Mouse (Mus musculus) embryonic facial prominence, embryonic 12.5 days (tissue): ENCODE measurements around the gene Sestd1. TPM values are rescaled to one million over a fixed set of nuclear protein-coding genes. Genes with fewer than 3 reads are reported as not detected.

ENCODE experiments used
- ATAC-seq: fragments of 200-750 bp; cut with Nextera tagmentation; 2 replicates; pipeline ENCODE4 v1.8.0; 2017; ENCODE audit not compliant: insufficient number of reproducible peaks, insufficient read depth, low FRiP score, low TSS enrichment
- H3K27ac ChIP-seq: fragments of 300-500 bp; sonication (generic); 2 replicates; pipeline ENCODE4 v1.5.1; 2016; ENCODE audit warnings: mild to moderate bottlenecking
- H3K27me3 ChIP-seq: fragments of 300-500 bp; sonication (generic); 2 replicates; pipeline ENCODE4 v1.6.1; 2016; ENCODE audit warnings: mild to moderate bottlenecking, moderate library complexity
- H3K36me3 ChIP-seq: fragments of 300-500 bp; sonication (generic); 2 replicates; pipeline ENCODE4 v1.6.1; 2016; ENCODE audit warnings: mild to moderate bottlenecking
- H3K4me1 ChIP-seq: fragments of 300-500 bp; sonication (generic); 2 replicates; pipeline ENCODE4 v1.6.1; 2016
- H3K4me2 ChIP-seq: fragments of 300-500 bp; sonication (generic); replicated peaks from 2 replicates; pipeline ENCODE4 v1.6.1; 2016; ENCODE audit warnings: mild to moderate bottlenecking, moderate library complexity
- H3K4me3 ChIP-seq: fragments of 300-500 bp; sonication (generic); 2 replicates; pipeline ENCODE4 v1.5.1; 2016; ENCODE audit warnings: mild to moderate bottlenecking
- H3K9ac ChIP-seq: fragments of 300-500 bp; sonication (generic); 2 replicates; pipeline ENCODE4 v1.6.1; 2016; ENCODE audit warnings: mild to moderate bottlenecking, moderate library complexity
- H3K9me3 ChIP-seq: fragments of 300-500 bp; sonication (generic); 2 replicates; pipeline ENCODE4 v1.6.1; 2016; ENCODE audit warnings: mild to moderate bottlenecking, moderate library complexity
- WGBS: fragments of 180-500 bp; shearing (Covaris S2); methylation state at CpG from one replicate; pipeline ENCODE4 v1.1.7; 2016; 5-methylcytosine and 5-hydroxymethylcytosine counted together
- polyA plus RNA-seq: library from polyadenylated mRNA; unstranded; fragments of >200 nt; fragmentation: Nextera tagmentation; extraction: Ambion mirVana; gene quantifications from 2 replicates; pipeline ENCODE4 v1.2.1, GENCODE M21; 2016

The Sestd1 gene
- polyA plus RNA-seq, 1 experiment from 2014 or later: 23.8 TPM

DNA sequence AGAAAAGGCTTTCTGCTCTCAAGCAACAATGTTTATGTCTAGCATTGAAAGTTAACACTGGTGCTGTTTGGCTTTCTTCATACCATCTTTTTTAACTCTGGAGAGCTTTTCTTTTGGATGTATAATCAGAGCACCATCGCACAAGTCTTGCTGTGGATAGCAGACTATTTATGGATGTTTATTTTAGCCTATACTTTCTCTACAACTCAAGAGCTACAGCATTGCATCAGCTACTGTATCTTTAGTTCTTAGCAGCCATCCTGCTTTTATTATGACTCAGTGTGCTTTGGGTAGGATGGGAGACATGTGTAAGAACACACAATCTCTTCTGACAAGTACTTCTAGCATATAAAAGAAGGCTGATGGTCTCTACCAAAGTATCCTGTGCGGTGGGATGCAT, 96.7 kb downstream of the Sestd1 start:
- H3K9me3 ChIP-seq: no peaks in the 10 kb centered on the region
- H3K27ac ChIP-seq: no peak overlapping the region
- H3K4me1 ChIP-seq: no peaks in the 10 kb centered on the region
- no peak overlapping the region for H3K4me3 ChIP-seq
- no peak overlapping the region for H3K4me2 ChIP-seq
- 95% methylated on average over 2 of the region's 2 CpGs for WGBS
- H3K27me3 ChIP-seq: no peaks in the 10 kb centered on the region
- H3K9ac ChIP-seq: no peak overlapping the region
- ATAC-seq: no peak
- H3K36me3 ChIP-seq: peaks cover 27% of the 10 kb centered on the region

DNA sequence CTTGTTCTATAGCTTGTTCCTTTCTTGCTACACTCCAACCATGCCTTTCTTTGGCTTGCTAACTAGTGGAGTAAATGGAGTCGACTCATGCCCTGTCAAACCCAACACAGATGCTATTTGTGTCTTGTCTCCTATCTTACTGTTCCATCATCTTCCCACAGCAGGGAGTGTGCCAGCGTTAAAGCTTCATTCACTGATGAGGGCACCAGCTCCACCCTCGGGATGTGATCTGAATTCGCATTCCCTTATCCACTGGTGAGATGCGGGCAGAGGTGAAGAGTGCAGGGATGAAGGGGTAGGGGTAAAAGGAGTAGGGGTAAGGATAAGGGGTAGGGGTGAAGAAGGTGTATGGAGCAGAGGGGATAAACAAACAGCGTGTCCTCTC, 97.4 kb downstream of the Sestd1 start:
- 87% methylated on average over 6 of the region's 6 CpGs for WGBS
- H3K9me3 ChIP-seq: no peaks in the 10 kb centered on the region
- no peak overlapping the region for H3K27ac ChIP-seq
- H3K27me3 ChIP-seq: no peaks in the 10 kb centered on the region
- no peak overlapping the region for H3K4me3 ChIP-seq
- no peak overlapping the region for H3K9ac ChIP-seq
- peaks cover 21% of the 10 kb centered on the region for H3K36me3 ChIP-seq
- no peak for ATAC-seq
- H3K4me1 ChIP-seq: no peaks in the 10 kb centered on the region
- H3K4me2 ChIP-seq: no peak overlapping the region

DNA sequence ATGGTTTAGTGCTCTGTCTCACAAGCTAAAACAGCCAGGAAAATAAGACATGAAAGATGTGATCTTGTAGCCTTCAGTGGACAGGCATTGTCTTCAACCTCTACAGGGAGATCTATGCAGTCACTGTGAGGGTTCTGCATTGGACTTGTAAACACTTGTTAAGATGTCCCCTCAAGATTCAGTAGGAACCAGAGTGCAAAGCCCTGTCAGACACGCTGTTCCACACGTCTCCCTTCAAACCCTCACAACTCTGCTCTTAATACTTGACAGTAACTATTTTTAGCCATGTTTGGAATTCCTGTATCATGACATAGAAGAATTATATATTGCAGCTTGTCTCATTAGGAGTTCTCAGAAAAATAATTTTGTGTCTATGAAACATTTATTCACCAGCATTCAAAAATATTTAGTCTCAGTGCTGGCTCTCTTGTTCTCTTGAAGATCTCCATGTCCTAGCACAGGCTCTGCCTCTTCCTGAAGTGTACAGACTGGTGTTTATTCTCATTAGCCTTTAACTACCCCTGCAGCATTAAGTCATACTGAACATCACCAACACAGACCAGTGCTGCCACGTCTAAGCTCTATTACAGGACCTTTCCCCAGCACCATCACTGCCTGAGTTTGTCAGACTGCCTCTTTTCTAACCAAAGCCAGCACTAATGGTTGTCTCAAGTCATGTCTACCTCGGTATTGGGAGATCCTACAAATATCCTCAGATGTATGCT, 98.0 kb downstream of the Sestd1 start:
- no peak for ATAC-seq
- H3K9me3 ChIP-seq: no peaks in the 10 kb centered on the region
- H3K4me2 ChIP-seq: no peak overlapping the region
- H3K36me3 ChIP-seq: peaks cover 16% of the 10 kb centered on the region
- WGBS: 80% methylated on average over 4 of the region's 4 CpGs
- H3K9ac ChIP-seq: no peak overlapping the region
- H3K4me1 ChIP-seq: no peaks in the 10 kb centered on the region
- H3K4me3 ChIP-seq: no peak overlapping the region
- H3K27ac ChIP-seq: no peak overlapping the region
- no peaks in the 10 kb centered on the region for H3K27me3 ChIP-seq

DNA sequence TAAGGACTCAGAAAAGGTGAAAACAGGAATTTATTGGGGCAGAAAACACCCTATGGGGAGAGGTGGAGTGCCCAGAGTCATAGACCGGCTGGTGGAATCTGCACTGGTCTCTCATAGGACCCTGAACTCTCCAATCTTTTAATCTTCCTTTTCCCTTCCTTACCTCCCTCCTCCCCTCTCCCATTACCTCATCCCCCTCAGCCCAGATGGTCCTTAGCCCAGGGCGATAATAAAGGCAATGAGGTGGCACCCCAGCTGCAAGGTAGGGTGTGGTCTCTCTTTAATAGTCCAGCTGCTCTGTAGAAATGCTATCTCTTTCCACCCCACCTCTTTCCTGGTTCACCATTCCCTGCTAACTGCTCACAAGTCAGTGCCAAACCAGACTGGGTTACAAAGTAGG, 102.9 kb downstream of the Sestd1 start:
- H3K4me3 ChIP-seq: no peak overlapping the region
- H3K4me1 ChIP-seq: no peaks in the 10 kb centered on the region
- no peak for ATAC-seq
- no peaks in the 10 kb centered on the region for H3K9me3 ChIP-seq
- no peaks in the 10 kb centered on the region for H3K36me3 ChIP-seq
- no peak overlapping the region for H3K4me2 ChIP-seq
- no peaks in the 10 kb centered on the region for H3K27me3 ChIP-seq
- no peak overlapping the region for H3K27ac ChIP-seq
- H3K9ac ChIP-seq: no peak overlapping the region
- 78% methylated on average over 2 of the region's 2 CpGs for WGBS

DNA sequence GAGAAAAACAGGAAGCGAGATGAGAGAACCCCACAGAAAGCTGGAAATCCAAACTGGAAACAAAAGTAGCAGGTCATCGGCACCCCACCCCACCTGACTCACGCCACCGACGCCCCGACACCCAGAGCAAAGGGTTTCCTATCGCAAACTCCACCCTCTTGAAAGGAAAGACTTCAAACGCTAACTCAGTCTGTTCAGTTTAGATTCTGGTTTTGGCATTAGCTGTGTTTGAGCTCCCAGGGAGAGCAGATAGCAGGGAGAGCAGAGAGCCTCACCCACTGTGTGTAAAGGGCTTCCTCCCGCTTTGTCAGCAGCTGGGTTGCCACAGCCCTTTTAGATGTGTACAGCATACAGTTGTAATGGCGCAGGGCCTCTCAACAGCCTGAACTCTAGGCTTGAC, 104.0 kb downstream of the Sestd1 start:
- Histone ChIP-seq H3K4me1 (peaks cover 7% of the 10 kb centered on the region), H3K36me3 (no peaks in the 10 kb centered on the region), H3K27ac (no peak overlapping the region), H3K9ac (no peak overlapping the region), H3K4me2 (no peak overlapping the region), H3K9me3 (no peaks in the 10 kb centered on the region), H3K4me3 (no peak overlapping the region), H3K27me3 (no peaks in the 10 kb centered on the region)
- 70% methylated on average over 10 of the region's 10 CpGs for WGBS
- no peak for ATAC-seq

DNA sequence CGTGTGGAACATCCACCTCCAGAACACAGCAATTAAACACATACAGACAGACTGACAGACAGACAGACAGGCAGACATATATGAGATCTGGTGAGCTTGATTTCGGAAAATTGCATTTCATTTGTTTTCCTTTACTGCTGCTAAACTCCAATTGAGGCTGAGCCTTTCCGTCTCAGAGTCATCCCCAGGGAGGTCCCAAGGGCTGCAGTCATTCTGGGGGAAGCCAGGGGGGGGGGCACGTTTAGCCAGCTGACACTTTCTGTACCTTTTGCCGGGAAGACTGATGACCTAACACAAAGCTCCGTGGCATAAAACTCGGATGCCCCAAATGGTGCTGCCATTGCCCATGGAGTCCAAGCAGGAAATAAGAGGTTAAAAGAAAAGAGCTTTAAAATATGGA, 105.0 kb downstream of the Sestd1 start:
- no peak for ATAC-seq
- H3K4me1 ChIP-seq: peaks cover 13% of the 10 kb centered on the region
- H3K27ac ChIP-seq: no peak overlapping the region
- 66% methylated on average over 7 of the region's 7 CpGs for WGBS
- H3K27me3 ChIP-seq: no peaks in the 10 kb centered on the region
- H3K4me2 ChIP-seq: no peak overlapping the region
- H3K36me3 ChIP-seq: no peaks in the 10 kb centered on the region
- no peaks in the 10 kb centered on the region for H3K9me3 ChIP-seq
- H3K9ac ChIP-seq: no peak overlapping the region
- no peak overlapping the region for H3K4me3 ChIP-seq

DNA sequence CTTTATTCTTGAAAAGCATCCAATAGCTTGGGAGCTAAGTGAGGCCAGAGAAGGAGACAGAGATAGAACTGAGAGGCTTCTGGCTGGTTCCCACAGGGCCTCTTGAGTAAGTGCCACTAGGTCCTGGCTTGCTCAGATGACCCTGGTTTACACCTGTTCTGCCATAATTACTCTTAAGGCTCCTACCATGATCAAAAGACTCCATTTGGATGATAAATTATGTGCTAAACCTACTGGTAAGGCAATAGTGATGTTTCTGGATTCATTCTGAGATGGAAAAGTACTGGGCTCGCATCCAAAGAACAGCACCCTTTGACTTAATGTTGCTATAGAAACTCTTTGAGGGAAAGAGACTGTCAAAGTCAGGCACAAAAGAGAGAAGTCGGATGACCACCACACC, 106.1 kb downstream of the Sestd1 start:
- Histone ChIP-seq H3K27me3 (no peaks in the 10 kb centered on the region), H3K4me2 (no peak overlapping the region), H3K36me3 (no peaks in the 10 kb centered on the region), H3K9me3 (no peaks in the 10 kb centered on the region), H3K27ac (no peak overlapping the region), H3K4me1 (peaks cover 13% of the 10 kb centered on the region), H3K4me3 (no peak overlapping the region), H3K9ac (no peak overlapping the region)
- no peak for ATAC-seq
- 91% methylated on average over 2 of the region's 2 CpGs for WGBS

DNA sequence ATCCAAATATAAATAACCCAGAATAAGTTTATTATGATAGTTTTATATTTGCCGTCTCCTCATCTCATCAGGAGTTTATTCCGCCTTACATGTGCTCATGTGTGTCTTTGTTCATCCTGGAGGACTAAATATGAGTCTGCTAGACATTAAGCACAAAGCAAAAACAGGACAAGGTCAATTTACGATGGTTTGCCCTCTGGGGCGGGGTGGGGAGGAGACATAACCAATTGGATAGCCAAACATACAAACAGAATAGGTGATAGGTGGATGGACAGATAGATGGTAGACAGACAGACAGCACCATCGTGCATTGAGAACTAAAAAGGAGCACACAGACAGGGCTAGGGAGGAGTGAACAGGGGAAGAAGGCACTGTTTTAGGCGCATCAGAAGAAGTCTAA, 106.6 kb downstream of the Sestd1 start:
- Histone ChIP-seq H3K4me2 (no peak overlapping the region), H3K27ac (no peak overlapping the region), H3K27me3 (no peaks in the 10 kb centered on the region), H3K9me3 (no peaks in the 10 kb centered on the region), H3K4me3 (no peak overlapping the region), H3K36me3 (no peaks in the 10 kb centered on the region), H3K9ac (no peak overlapping the region), H3K4me1 (peaks cover 13% of the 10 kb centered on the region)
- 80% methylated on average over 6 of the region's 6 CpGs for WGBS
- no peak for ATAC-seq

DNA sequence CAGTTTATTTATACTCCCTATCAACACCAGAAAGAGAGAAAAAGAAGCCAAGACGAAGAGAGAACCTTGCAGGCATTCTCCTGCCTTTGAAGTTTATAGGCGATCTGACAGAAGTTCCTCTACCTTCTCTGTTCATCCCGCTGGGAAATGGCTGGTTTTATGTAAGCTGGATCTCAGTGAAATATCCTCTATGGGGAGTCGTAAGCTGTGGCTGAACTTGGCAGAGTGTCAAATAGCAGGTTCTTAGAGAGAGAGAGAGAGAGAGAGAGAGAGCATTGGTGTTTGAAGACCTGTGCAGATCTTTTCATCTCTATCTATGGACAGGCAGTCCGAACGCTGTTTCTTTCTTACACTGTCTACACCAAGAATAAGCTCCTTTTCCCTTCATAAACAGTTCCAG, 107.0 kb downstream of the Sestd1 start:
- no peak overlapping the region for H3K4me3 ChIP-seq
- no peak overlapping the region for H3K27ac ChIP-seq
- no peak for ATAC-seq
- no peak overlapping the region for H3K9ac ChIP-seq
- 43% methylated on average over 6 of the region's 6 CpGs for WGBS
- no peaks in the 10 kb centered on the region for H3K36me3 ChIP-seq
- no peaks in the 10 kb centered on the region for H3K27me3 ChIP-seq
- peaks cover 13% of the 10 kb centered on the region for H3K4me1 ChIP-seq
- no peak overlapping the region for H3K4me2 ChIP-seq
- H3K9me3 ChIP-seq: no peaks in the 10 kb centered on the region

DNA sequence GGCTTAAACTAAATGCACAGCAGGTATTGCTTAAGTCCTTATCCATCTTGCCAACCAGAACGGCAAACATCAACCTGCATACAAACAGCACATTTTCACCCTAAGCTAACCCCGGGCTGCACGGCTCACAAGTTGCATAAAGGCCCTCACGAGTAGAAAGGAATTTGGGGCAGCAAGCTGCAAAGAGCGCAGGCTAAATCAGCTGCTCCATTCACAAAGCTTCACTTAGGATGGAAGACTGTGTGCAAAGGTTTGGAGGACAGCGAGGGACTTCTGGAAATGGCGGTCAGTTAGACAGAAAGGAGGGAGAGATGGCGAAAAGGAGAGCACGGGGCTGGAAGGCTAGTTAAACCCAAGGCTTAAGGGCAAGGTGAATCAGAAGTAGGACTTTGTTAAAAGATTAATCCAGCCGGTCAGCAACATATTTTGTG, 108.1 kb downstream of the Sestd1 start:
- no peaks in the 10 kb centered on the region for H3K27me3 ChIP-seq
- H3K9me3 ChIP-seq: no peaks in the 10 kb centered on the region
- H3K4me1 ChIP-seq: peaks cover 13% of the 10 kb centered on the region
- 44% methylated on average over 10 of the region's 10 CpGs for WGBS
- H3K36me3 ChIP-seq: no peaks in the 10 kb centered on the region
- ATAC-seq: no peak
- no peak overlapping the region for H3K4me2 ChIP-seq
- H3K9ac ChIP-seq: no peak overlapping the region
- no peak overlapping the region for H3K4me3 ChIP-seq
- 0 out of 2 replicates have a peak overlapping the region, but pooled peaks have one; percentile 14 for H3K27ac ChIP-seq

DNA sequence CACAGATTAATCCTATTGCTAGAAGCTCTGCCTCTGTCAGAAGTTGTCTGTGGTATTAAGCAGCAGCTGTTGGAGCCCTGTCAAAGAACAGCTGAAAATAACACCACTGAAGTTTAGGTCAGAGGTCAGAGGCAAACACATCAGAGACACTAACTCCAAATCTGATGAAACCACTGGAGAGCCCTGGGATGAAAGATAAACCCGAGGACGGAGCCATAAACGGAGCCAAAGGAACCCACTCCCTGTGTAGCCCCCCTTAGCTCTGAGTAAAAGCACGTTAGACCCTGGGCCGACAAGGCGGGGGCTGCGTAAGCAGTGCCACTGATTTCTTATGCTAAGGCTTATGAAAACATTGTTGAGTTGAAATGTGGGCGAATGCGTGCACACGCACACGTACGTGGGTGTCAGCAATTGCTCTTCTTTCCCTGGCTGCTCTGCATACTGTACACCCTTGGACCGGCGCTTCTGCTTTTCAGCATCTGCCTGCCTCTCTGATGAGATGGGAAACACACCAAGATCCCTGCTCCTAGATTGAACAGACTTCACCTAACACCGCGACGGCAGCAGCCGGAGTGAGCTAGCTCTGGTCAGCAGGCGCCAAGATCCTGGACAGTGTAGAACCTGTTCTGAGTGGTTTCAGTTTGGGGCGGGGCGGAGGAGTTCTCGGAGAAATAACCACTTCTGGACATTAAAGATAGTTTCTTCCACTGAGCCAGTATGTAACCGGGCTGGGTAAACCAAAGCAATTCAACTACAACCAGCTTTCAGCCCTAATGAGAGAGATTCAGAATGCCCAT, 108.8 kb downstream of the Sestd1 start:
- WGBS: 36% methylated on average over 23 of the region's 23 CpGs
- Histone ChIP-seq H3K9ac (no peak overlapping the region), H3K4me1 (peaks cover 13% of the 10 kb centered on the region), H3K4me3 (no peak overlapping the region), H3K9me3 (no peaks in the 10 kb centered on the region), H3K27ac (0 out of 2 replicates have a peak overlapping the region, but pooled peaks have one; percentile 14), H3K27me3 (no peaks in the 10 kb centered on the region), H3K4me2 (peak overlapping the region; percentile 24), H3K36me3 (no peaks in the 10 kb centered on the region)
- peak; percentile 64; the same call in 1 of the 2 replicates for ATAC-seq

DNA sequence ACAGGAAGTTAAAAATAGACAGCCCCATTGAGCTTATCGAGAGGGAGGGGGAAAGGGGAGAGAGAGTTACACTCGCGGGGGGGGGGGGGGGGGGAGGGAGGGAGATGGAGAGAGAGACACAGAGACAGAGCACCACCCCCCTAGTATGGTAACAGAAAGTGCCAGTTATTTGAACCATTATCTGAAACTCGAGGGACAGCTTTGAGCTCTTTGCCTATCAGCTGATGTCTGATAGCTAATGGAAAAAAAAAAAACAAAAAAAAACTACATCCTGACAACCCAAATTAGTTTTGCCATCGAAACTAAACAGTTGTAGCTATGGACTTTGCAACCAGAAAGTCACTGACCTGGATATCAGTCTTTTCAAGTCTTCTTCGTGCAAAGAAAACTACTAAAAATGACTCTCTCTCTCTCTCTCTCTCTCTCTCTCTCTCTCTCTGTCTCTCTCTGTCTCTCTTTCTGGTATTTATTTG, 109.7 kb downstream of the Sestd1 start, which contains the start of gene Ccdc141:
Gene Ccdc141 (minus strand): TSS at position 4 of the 473 bp plus-strand sequence.
- H3K4me1 ChIP-seq: peaks cover 13% of the 10 kb centered on the region
- 10% methylated on average over 5 of the region's 6 CpGs for WGBS
- peak within 1 kb of the TSS; percentile 42; the same call in 1 of the 2 replicates for H3K27ac ChIP-seq

More for the DNA sequence above, 109.7 kb downstream of the Sestd1 start, which contains the start of gene Ccdc141:
- no peaks in the 10 kb centered on the region for H3K36me3 ChIP-seq
- peak within 1 kb of the TSS; percentile 44; the same call in 1 of the 2 replicates for H3K9ac ChIP-seq
- peak within 1 kb of the TSS; percentile 44 for H3K4me3 ChIP-seq
- H3K9me3 ChIP-seq: no peaks in the 10 kb centered on the region
- H3K27me3 ChIP-seq: no peaks in the 10 kb centered on the region
- ATAC-seq: no peak
- peak within 1 kb of the TSS; percentile 88 for H3K4me2 ChIP-seq
